Mouse (Mus musculus) heart, adult 2 months (tissue): ENCODE results near the gene Pdgfc.

Source experiments
- CTCF ChIP-seq: fragments of 200-600 bp; IDR thresholded peaks from 2 replicates; pipeline ENCODE4 v1.8.1; 2022; ENCODE audit warnings: antibody characterized with exemption, mild to moderate bottlenecking, moderate library complexity
- EP300 ChIP-seq: fragments of 200-500 bp; IDR thresholded peaks from 2 replicates; pipeline ENCODE4 v1.6.1; 2011; ENCODE audit warnings: low read depth, low read length, control low read depth; ENCODE audit not compliant: insufficient read depth
- POLR2A ChIP-seq: fragments of 200-500 bp; IDR thresholded peaks from 2 replicates; pipeline ENCODE4 v1.6.1; 2011; ENCODE audit warnings: mild to moderate bottlenecking, low read depth, low read length, control low read depth; ENCODE audit not compliant: insufficient read depth

- TF ChIP-seq CTCF (no peak), POLR2A (no peak), EP300 (no peak)
These were observed 22.4 kb downstream of the Pdgfc start for GRCm38 (mm10) chr3:81058527-81059031.
